Mouse (Mus musculus) cerebellum, postnatal 4 days (tissue): Measurements from ENCODE around the gene Fkbp11.
"Not testable (repeated sequence)": the region's sequence is repeated elsewhere in the genome, so short reads cannot be mapped to it uniquely, and the experiment has no call there.

Experiments used
- DNase-seq, 2 experiments: peaks; one replicate each; pipeline ENCODE4 v3.0.0; 2022; ENCODE audit warnings: low spot score in 2 of 2, mixed read lengths in 1 of 2

The Fkbp11 gene

GRCm38 (mm10) chr15:98727443-98728321 is at the start of gene Fkbp11:
Gene Fkbp11 (minus strand): TSS chr15:98728198.
- peak in 1 of 2 experiments; percentile 17 for DNase-seq

GRCm38 (mm10) chr15:98777762-98778161 is 49.8 kb upstream of the Fkbp11 start, which contains the start of gene Wnt10b:
Gene Wnt10b (minus strand): TSS chr15:98778150.
- no peak for DNase-seq

- no peak for DNase-seq
Observed at GRCm38 (mm10) chr15:98777005-98777616, 49.1 kb upstream of the Fkbp11 start.

GRCm38 (mm10) chr15:98776280-98777004 is 48.4 kb upstream of the Fkbp11 start:
- no peak for DNase-seq

GRCm38 (mm10) chr15:98775533-98775932 is 47.5 kb upstream of the Fkbp11 start:
- DNase-seq, result no peak

GRCm38 (mm10) chr15:98774096-98774495 is 46.1 kb upstream of the Fkbp11 start:
- no peak for DNase-seq

- DNase-seq, result no peak
Observed at GRCm38 (mm10) chr15:98772511-98773211, 44.7 kb upstream of the Fkbp11 start.

GRCm38 (mm10) chr15:98771813-98772425 is 43.9 kb upstream of the Fkbp11 start:
- no peak for DNase-seq

GRCm38 (mm10) chr15:98768259-98768658 is 40.3 kb upstream of the Fkbp11 start:
- DNase-seq, result no peak

- DNase-seq, result no peak
Observed at GRCm38 (mm10) chr15:98765929-98766328, 37.9 kb upstream of the Fkbp11 start.

GRCm38 (mm10) chr15:98762670-98763529 is 34.9 kb upstream of the Fkbp11 start, which contains the start of gene Arf3:
Gene Arf3 (minus strand): TSS chr15:98763214.
- peak; percentile 94 to 96 for DNase-seq

GRCm38 (mm10) chr15:98762201-98762621 is 34.2 kb upstream of the Fkbp11 start:
- DNase-seq, result peak; percentile 37 to 67

- no peak for DNase-seq
Observed at GRCm38 (mm10) chr15:98754125-98754524, 26.1 kb upstream of the Fkbp11 start.

- DNase-seq, result no peak
Observed at GRCm38 (mm10) chr15:98753021-98753423, 25.0 kb upstream of the Fkbp11 start.

GRCm38 (mm10) chr15:98749093-98749492 is 21.1 kb upstream of the Fkbp11 start:
- no peak for DNase-seq

- no peak for DNase-seq
Observed at GRCm38 (mm10) chr15:98747296-98747695, 19.3 kb upstream of the Fkbp11 start.

- no peak for DNase-seq
Observed at GRCm38 (mm10) chr15:98746344-98746965, 18.5 kb upstream of the Fkbp11 start.

- DNase-seq, result not testable (repeated sequence)
Observed at GRCm38 (mm10) chr15:98743863-98744262, 15.9 kb upstream of the Fkbp11 start.

- DNase-seq, result no peak
Observed at GRCm38 (mm10) chr15:98742766-98743428, 14.9 kb upstream of the Fkbp11 start.
